Mouse (Mus musculus): ENCODE measurements around the gene Spata1. TPM values are rescaled to one million over a fixed set of nuclear protein-coding genes. Genes with fewer than 3 reads are reported as not detected.

The Spata1 gene
- polyA plus RNA-seq, 1 experiment = 0.85 TPM

- Histone ChIP-seq H3K4me3 (replicated peaks; ENCODE audit: extremely low read depth, low read depth, low read length) (no peak overlapping the region), H3K4me1 (ENCODE audit: control insufficient read depth, insufficient read depth, low read length) (no peaks in the 10 kb centered on the region)
- TF ChIP-seq CTCF (IDR thresholded peaks at IDR 0.05; ENCODE audit: insufficient read depth, low read length) (no peak), POLR2A (IDR thresholded peaks at IDR 0.05; ENCODE audit: borderline replicate concordance, extremely low read depth, low read depth, low read length) (no peak)
- DNase-seq = no peak
- WGBS = 57% methylated on average over 2 of the region's 2 CpGs
These were observed 30.3 kb downstream of the Spata1 start for GRCm38 (mm10) chr3:146469226-146469625.

DNA sequence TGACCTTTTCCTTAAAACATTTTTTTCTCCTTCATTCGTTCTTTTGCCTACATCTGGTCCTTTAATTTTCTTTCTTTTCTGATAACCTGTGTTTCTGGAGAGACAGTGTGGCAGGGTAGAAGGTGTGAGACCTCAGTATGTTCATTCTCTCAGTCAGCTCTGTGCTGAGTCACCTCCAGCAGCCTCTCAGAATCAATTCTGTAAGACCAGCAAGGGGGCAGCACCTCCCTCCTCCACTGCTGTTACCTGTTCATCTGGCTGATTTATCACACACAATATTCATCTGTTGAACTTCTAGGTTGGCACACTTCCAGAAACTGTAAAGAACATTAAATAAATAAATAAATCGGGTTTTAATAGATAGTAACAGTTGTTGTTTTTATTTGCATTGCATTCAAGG is 36.6 kb downstream of the Spata1 start:
- H3K4me1 ChIP-seq (ENCODE audit: control insufficient read depth, insufficient read depth, low read length) = no peaks in the 10 kb centered on the region
- TF ChIP-seq CTCF (IDR thresholded peaks at IDR 0.05; ENCODE audit: insufficient read depth, low read length) (no peak), POLR2A (IDR thresholded peaks at IDR 0.05; ENCODE audit: borderline replicate concordance, extremely low read depth, low read depth, low read length) (no peak)
- no peak overlapping the region for H3K4me3 ChIP-seq (replicated peaks; ENCODE audit: extremely low read depth, low read depth, low read length)
- DNase-seq = no peak
- WGBS = 53% methylated on average over 2 of the region's 2 CpGs

DNA sequence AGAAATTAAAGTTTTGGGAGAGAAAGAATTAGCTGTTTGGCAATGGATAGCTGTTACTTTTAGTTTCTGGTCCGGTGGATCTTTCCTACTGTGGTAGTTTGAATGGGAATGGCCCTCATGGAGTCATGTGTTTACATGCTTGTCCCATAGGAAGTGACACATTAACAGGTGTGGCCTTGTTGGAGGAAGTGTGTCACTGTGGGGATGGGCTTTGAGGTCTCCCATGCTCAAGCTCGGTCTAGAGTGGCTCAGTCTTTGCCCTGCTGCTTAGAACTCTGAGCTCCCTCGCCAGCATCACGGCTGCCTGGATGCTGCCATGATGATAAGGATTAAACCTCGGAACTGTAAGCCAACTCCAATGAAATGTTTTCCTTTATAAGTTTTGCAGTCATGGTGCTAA is 48.2 kb downstream of the Spata1 start:
- TF ChIP-seq POLR2A (IDR thresholded peaks at IDR 0.05; ENCODE audit: borderline replicate concordance, extremely low read depth, low read depth, low read length) = no peak
- no peak for TF ChIP-seq CTCF (IDR thresholded peaks at IDR 0.05; ENCODE audit: insufficient read depth, low read length)
- DNase-seq = no peak
- H3K4me1 ChIP-seq (ENCODE audit: control insufficient read depth, insufficient read depth, low read length) = peaks cover 6% of the 10 kb centered on the region; the same call in 1 of the 2 replicates
- no peak overlapping the region for H3K4me3 ChIP-seq (replicated peaks; ENCODE audit: extremely low read depth, low read depth, low read length)
- 83% methylated on average over 5 of the region's 5 CpGs for WGBS

- H3K4me1 ChIP-seq (ENCODE audit: control insufficient read depth, insufficient read depth, low read length) = peaks cover 6% of the 10 kb centered on the region; the same call in 1 of the 2 replicates
- WGBS = 1% methylated on average over 29 of the region's 29 CpGs
- peak overlapping the region; percentile 87 for H3K4me3 ChIP-seq (replicated peaks; ENCODE audit: extremely low read depth, low read depth, low read length)
- peak; percentile 92 for DNase-seq
- peak; percentile 97 for TF ChIP-seq POLR2A (IDR thresholded peaks at IDR 0.05; ENCODE audit: borderline replicate concordance, extremely low read depth, low read depth, low read length)
- no peak for TF ChIP-seq CTCF (IDR thresholded peaks at IDR 0.05; ENCODE audit: insufficient read depth, low read length)
These were observed 49.1 kb downstream of the Spata1 start for GRCm38 (mm10) chr3:146450371-146450841.

- WGBS = 40% methylated on average over 9 of the region's 9 CpGs
- no peak for DNase-seq
- H3K4me1 ChIP-seq (ENCODE audit: control insufficient read depth, insufficient read depth, low read length) = peaks cover 6% of the 10 kb centered on the region; the same call in 1 of the 2 replicates
- peak within 1 kb of the TSS; percentile 87 for H3K4me3 ChIP-seq (replicated peaks; ENCODE audit: extremely low read depth, low read depth, low read length)
- no peak for TF ChIP-seq CTCF (IDR thresholded peaks at IDR 0.05; ENCODE audit: insufficient read depth, low read length)
- no peak for TF ChIP-seq POLR2A (IDR thresholded peaks at IDR 0.05; ENCODE audit: borderline replicate concordance, extremely low read depth, low read depth, low read length)
These were observed 49.8 kb downstream of the Spata1 start, which contains the start of gene Ctbs for GRCm38 (mm10) chr3:146449745-146450250. Ctbs (plus strand) TSS chr3:146449795.

DNA sequence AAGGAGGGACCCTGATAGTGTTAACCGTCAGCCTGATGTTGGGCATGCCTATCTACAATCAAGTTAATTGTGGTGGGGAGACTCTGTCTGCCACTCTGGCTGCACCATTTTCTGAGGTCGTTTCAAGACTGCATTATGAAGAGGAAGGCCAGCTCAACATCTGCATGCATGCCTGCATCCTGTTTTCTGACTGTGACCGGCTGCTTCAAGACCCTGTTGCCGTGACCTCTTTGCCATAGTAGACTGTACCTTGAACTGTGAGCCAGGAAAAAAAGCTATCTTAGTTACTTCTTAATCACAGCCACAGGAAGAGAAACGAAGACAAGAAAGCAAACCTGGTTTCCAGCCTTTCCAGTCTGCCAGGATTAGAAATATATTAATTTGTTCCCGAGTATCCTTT is 50.6 kb downstream of the Spata1 start:
- no peak for DNase-seq
- WGBS = 51% methylated on average over 6 of the region's 6 CpGs
- Histone ChIP-seq H3K4me1 (ENCODE audit: control insufficient read depth, insufficient read depth, low read length) (peaks cover 6% of the 10 kb centered on the region; the same call in 1 of the 2 replicates), H3K4me3 (replicated peaks; ENCODE audit: extremely low read depth, low read depth, low read length) (no peak overlapping the region)
- TF ChIP-seq POLR2A (IDR thresholded peaks at IDR 0.05; ENCODE audit: borderline replicate concordance, extremely low read depth, low read depth, low read length) = no peak
- no peak for TF ChIP-seq CTCF (IDR thresholded peaks at IDR 0.05; ENCODE audit: insufficient read depth, low read length)

- Histone ChIP-seq H3K4me3 (replicated peaks; ENCODE audit: extremely low read depth, low read depth, low read length) (no peak overlapping the region), H3K4me1 (ENCODE audit: control insufficient read depth, insufficient read depth, low read length) (peaks cover 6% of the 10 kb centered on the region; the same call in 1 of the 2 replicates)
- TF ChIP-seq CTCF (IDR thresholded peaks at IDR 0.05; ENCODE audit: insufficient read depth, low read length) (no peak), POLR2A (IDR thresholded peaks at IDR 0.05; ENCODE audit: borderline replicate concordance, extremely low read depth, low read depth, low read length) (no peak)
- DNase-seq = no peak
- WGBS = 72% methylated on average over 10 of the region's 10 CpGs
These were observed 51.2 kb downstream of the Spata1 start for GRCm38 (mm10) chr3:146448372-146448771.

DNA sequence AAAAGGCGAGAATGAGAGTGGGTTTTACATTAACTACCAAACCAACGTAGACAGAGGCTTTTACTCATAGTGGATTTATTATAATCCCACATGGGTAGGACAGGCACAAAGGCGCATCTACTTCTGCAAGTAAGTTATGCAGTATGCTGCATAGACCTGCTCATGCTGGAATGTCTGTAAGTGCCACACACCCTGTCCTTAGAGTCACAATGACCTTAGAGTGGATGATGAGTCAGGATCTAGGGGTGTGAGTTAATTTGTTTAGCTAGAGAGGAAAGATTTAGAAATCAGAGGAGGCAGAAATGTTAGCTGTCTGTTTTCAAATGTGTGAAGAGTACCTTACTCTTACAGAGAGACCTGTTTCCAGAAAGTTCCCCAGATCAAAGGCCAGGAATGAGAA is 52.0 kb downstream of the Spata1 start:
- TF ChIP-seq POLR2A (IDR thresholded peaks at IDR 0.05; ENCODE audit: borderline replicate concordance, extremely low read depth, low read depth, low read length) (no peak), CTCF (IDR thresholded peaks at IDR 0.05; ENCODE audit: insufficient read depth, low read length) (no peak)
- WGBS = 71% methylated on average over 3 of the region's 3 CpGs
- no peak overlapping the region for H3K4me3 ChIP-seq (replicated peaks; ENCODE audit: extremely low read depth, low read depth, low read length)
- no peak for DNase-seq
- H3K4me1 ChIP-seq (ENCODE audit: control insufficient read depth, insufficient read depth, low read length) = peaks cover 6% of the 10 kb centered on the region; the same call in 1 of the 2 replicates

- Histone ChIP-seq H3K4me1 (ENCODE audit: control insufficient read depth, insufficient read depth, low read length) (peaks cover 6% of the 10 kb centered on the region; the same call in 1 of the 2 replicates), H3K4me3 (replicated peaks; ENCODE audit: extremely low read depth, low read depth, low read length) (no peak overlapping the region)
- DNase-seq = no peak
- TF ChIP-seq CTCF (IDR thresholded peaks at IDR 0.05; ENCODE audit: insufficient read depth, low read length) (no peak), POLR2A (IDR thresholded peaks at IDR 0.05; ENCODE audit: borderline replicate concordance, extremely low read depth, low read depth, low read length) (no peak)
- 73% methylated on average over 5 of the region's 5 CpGs for WGBS
These were observed 52.4 kb downstream of the Spata1 start for GRCm38 (mm10) chr3:146447156-146447555.

DNA sequence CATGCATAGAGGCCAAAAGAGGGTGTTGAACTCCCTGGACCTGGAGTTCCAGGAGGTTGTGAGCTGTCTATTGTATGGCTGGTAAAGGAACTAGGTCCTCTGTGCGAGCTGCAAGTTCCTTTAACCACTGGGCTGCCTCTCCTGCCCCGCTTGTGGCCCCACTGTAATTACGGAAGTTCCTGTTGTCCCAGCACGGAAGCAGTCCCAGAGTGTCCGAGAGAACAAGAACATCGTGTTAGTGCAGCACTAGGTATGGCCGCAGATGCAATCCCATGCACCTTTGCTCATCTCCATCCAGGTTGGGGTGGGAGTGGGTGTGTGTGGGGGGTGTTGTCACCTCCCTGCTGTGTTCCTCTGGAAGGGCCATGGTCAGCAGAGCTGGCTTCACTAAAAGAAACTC is 54.7 kb downstream of the Spata1 start:
- TF ChIP-seq CTCF (IDR thresholded peaks at IDR 0.05; ENCODE audit: insufficient read depth, low read length) (no peak), POLR2A (IDR thresholded peaks at IDR 0.05; ENCODE audit: borderline replicate concordance, extremely low read depth, low read depth, low read length) (no peak)
- WGBS = 77% methylated on average over 7 of the region's 7 CpGs
- H3K4me1 ChIP-seq (ENCODE audit: control insufficient read depth, insufficient read depth, low read length) = 0 out of 2 replicates have a peak, but pooled peaks cover 3% of the 10 kb centered on the region
- no peak overlapping the region for H3K4me3 ChIP-seq (replicated peaks; ENCODE audit: extremely low read depth, low read depth, low read length)
- DNase-seq = no peak
